Mouse (Mus musculus): ENCODE measurements around the gene Zyx.

Zyx gene

GRCm38 (mm10) chr6:42350021-42350967 is 864 bp downstream of the Zyx start:
- DNase-seq (ENCODE audit: low spot score) = peak; percentile 66

GRCm38 (mm10) chr6:42350968-42351775 is 1.7 kb downstream of the Zyx start:
- DNase-seq (ENCODE audit: low spot score) = no peak

- no peak for DNase-seq (ENCODE audit: low spot score)
Measured at GRCm38 (mm10) chr6:42351776-42352485, 2.5 kb downstream of the Zyx start.

- DNase-seq (ENCODE audit: low spot score) = no peak
Measured at GRCm38 (mm10) chr6:42352486-42352846, 3.0 kb downstream of the Zyx start.

GRCm38 (mm10) chr6:42353180-42353579 is 3.8 kb downstream of the Zyx start:
- DNase-seq (ENCODE audit: low spot score) = no peak

GRCm38 (mm10) chr6:42354076-42355019 is 4.9 kb downstream of the Zyx start:
- DNase-seq (ENCODE audit: low spot score) = no peak

GRCm38 (mm10) chr6:42355366-42355765 is 5.9 kb downstream of the Zyx start:
- no peak for DNase-seq (ENCODE audit: low spot score)

GRCm38 (mm10) chr6:42355794-42356600 is 6.6 kb downstream of the Zyx start:
- DNase-seq (ENCODE audit: low spot score) = no peak

- no peak for DNase-seq (ENCODE audit: low spot score)
Measured at GRCm38 (mm10) chr6:42356913-42357312, 7.5 kb downstream of the Zyx start.

GRCm38 (mm10) chr6:42357901-42358300 is 8.5 kb downstream of the Zyx start:
- no peak for DNase-seq (ENCODE audit: low spot score)

GRCm38 (mm10) chr6:42358901-42359300 is 9.5 kb downstream of the Zyx start:
- no peak for DNase-seq (ENCODE audit: low spot score)

GRCm38 (mm10) chr6:42359364-42360147 is 10.1 kb downstream of the Zyx start:
- DNase-seq (ENCODE audit: low spot score) = no peak

GRCm38 (mm10) chr6:42360231-42360840 is 10.9 kb downstream of the Zyx start:
- DNase-seq (ENCODE audit: low spot score) = no peak

- DNase-seq (ENCODE audit: low spot score) = no peak
Measured at GRCm38 (mm10) chr6:42361041-42361895, 11.8 kb downstream of the Zyx start.

- no peak for DNase-seq (ENCODE audit: low spot score)
Measured at GRCm38 (mm10) chr6:42362074-42362473, 12.6 kb downstream of the Zyx start.

GRCm38 (mm10) chr6:42362497-42362896 is 13.1 kb downstream of the Zyx start:
- DNase-seq (ENCODE audit: low spot score) = no peak

GRCm38 (mm10) chr6:42362974-42363373 is 13.5 kb downstream of the Zyx start:
- DNase-seq (ENCODE audit: low spot score) = no peak

GRCm38 (mm10) chr6:42364066-42364465 is 14.6 kb downstream of the Zyx start:
- no peak for DNase-seq (ENCODE audit: low spot score)
